Mouse (Mus musculus) CH12.LX (cell line): ENCODE results near the gene Tmem178. TPM values are rescaled to one million over a fixed set of nuclear protein-coding genes. Genes with fewer than 3 reads are reported as not detected.
A peak's percentile ranks its signal among the peaks of the same experiment; 100 is the strongest.

Source experiments
- DNase-seq: peaks from one replicate; pipeline ENCODE4 v3.0.0-alpha.2; 2013; ENCODE audit errors: extremely low read depth
- H3K27ac ChIP-seq: 2 replicates; pipeline ENCODE4 v1.5.1; 2012; ENCODE audit warnings: low read depth, mild to moderate bottlenecking, control low read depth, moderate library complexity; ENCODE audit not compliant: insufficient read depth
- H3K27me3 ChIP-seq: replicated peaks from 2 replicates; pipeline ENCODE3; 2012; ENCODE audit warnings: inconsistent platforms
- H3K36me3 ChIP-seq, 2 experiments: replicated peaks in 1 of 2; 2 replicates each; pipeline versions ENCODE3 to v1.6.1; 2012; ENCODE audit warnings: inconsistent platforms in 1 of 2, low read length in 1 of 2, mild to moderate bottlenecking in 1 of 2, mixed read lengths in 1 of 2, moderate library complexity in 1 of 2; ENCODE audit not compliant: control insufficient read depth in 1 of 2, insufficient read depth in 1 of 2
- H3K4me1 ChIP-seq, 2 experiments: 2 replicates each; pipeline ENCODE4 v1.6.1; 2012; ENCODE audit warnings: inconsistent platforms in 1 of 2, moderate library complexity in 1 of 2; ENCODE audit not compliant: insufficient read depth in 2 of 2, control insufficient read depth in 1 of 2
- H3K4me2 ChIP-seq: 2 replicates; pipeline ENCODE4 v1.6.1; 2012; ENCODE audit warnings: low read depth, mild to moderate bottlenecking, control low read depth; ENCODE audit not compliant: poor library complexity, insufficient read depth, severe bottlenecking
- H3K4me3 ChIP-seq, 3 experiments: fragments of 150-350 bp in 1 of 3; sonication (generic) in 1 of 3; replicated peaks in 1 of 3; 2 replicates each; pipeline versions ENCODE3 to v1.5.1; 2011 to 2012; ENCODE audit warnings: low read depth in 2 of 3, low read length in 2 of 3, mild to moderate bottlenecking in 2 of 3, moderate library complexity in 2 of 3, control low read depth in 1 of 3, improper control_type of control experiment in 1 of 3, inconsistent platforms in 1 of 3, mixed read lengths in 1 of 3; ENCODE audit not compliant: poor library complexity in 1 of 3
- H3K79me2 ChIP-seq: replicated peaks from 2 replicates; pipeline ENCODE4 v1.6.1; 2012; ENCODE audit warnings: mild to moderate bottlenecking, moderate library complexity; ENCODE audit not compliant: control insufficient read depth, poor library complexity, insufficient read depth, severe bottlenecking; ENCODE audit errors: extremely low read depth
- H3K9ac ChIP-seq: 2 replicates; pipeline ENCODE4 v1.6.1; 2012; ENCODE audit warnings: low read depth, mild to moderate bottlenecking, control low read depth, moderate library complexity; ENCODE audit not compliant: insufficient read depth
- H3K9me3 ChIP-seq: replicated peaks from 2 replicates; pipeline ENCODE3; 2012; ENCODE audit warnings: low read length, inconsistent platforms, mixed read lengths
- CHD2 ChIP-seq: IDR thresholded peaks from 2 replicates; pipeline ENCODE4 v1.6.1; 2011; ENCODE audit warnings: low read length, improper control_type of control experiment
- CTCF ChIP-seq, 2 experiments: IDR thresholded peaks in 1 of 2; conservative IDR thresholded peaks in 1 of 2; 2 replicates each; pipeline ENCODE4 v1.5.1; 2011 to 2012; ENCODE audit warnings: low read depth in 2 of 2, low read length in 2 of 2, improper control_type of control experiment in 1 of 2, inconsistent platforms in 1 of 2, mild to moderate bottlenecking in 1 of 2, moderate library complexity in 1 of 2
- E2F4 ChIP-seq: IDR thresholded peaks from 2 replicates; pipeline ENCODE4 v1.6.1; 2011; ENCODE audit warnings: low read depth, low read length, improper control_type of control experiment; ENCODE audit not compliant: insufficient replicate concordance
- ELF1 ChIP-seq: IDR thresholded peaks from 2 replicates; pipeline ENCODE4 v1.6.1; 2014; ENCODE audit warnings: low read depth, mild to moderate bottlenecking, inconsistent platforms, low read length, improper control_type of control experiment
- ETS1 ChIP-seq: conservative IDR thresholded peaks from 2 replicates; pipeline ENCODE4 v1.6.1; 2012; ENCODE audit warnings: low read depth, mild to moderate bottlenecking, inconsistent platforms, low read length, improper control_type of control experiment, moderate library complexity
- GABPA ChIP-seq: IDR thresholded peaks from 2 replicates; pipeline ENCODE4 v1.6.1; 2012; ENCODE audit warnings: low read depth, low read length, improper control_type of control experiment, inconsistent platforms; ENCODE audit not compliant: insufficient replicate concordance
- JUN ChIP-seq: IDR thresholded peaks from 2 replicates; pipeline ENCODE4 v1.6.1; 2011; ENCODE audit warnings: low read depth, mild to moderate bottlenecking, low read length, improper control_type of control experiment, moderate library complexity; ENCODE audit not compliant: insufficient read depth
- MAFK ChIP-seq: IDR thresholded peaks from 2 replicates; pipeline ENCODE4 v1.6.1; 2011; ENCODE audit warnings: low read length, improper control_type of control experiment; ENCODE audit not compliant: insufficient replicate concordance
- MAX ChIP-seq: IDR thresholded peaks from 2 replicates; pipeline ENCODE4 v1.6.1; 2011; ENCODE audit warnings: low read length, improper control_type of control experiment
- MAZ ChIP-seq: IDR thresholded peaks from 2 replicates; pipeline ENCODE4 v1.6.1; 2012; ENCODE audit warnings: low read depth, mild to moderate bottlenecking, inconsistent platforms, low read length, improper control_type of control experiment, moderate library complexity
- MEF2A ChIP-seq: IDR thresholded peaks from 2 replicates; pipeline ENCODE4 v1.6.1; 2014; ENCODE audit warnings: low read depth, mild to moderate bottlenecking, inconsistent platforms, low read length, improper control_type of control experiment, borderline replicate concordance
- NRF1 ChIP-seq: IDR thresholded peaks from 2 replicates; pipeline ENCODE4 v1.6.1; 2014; ENCODE audit warnings: low read depth, mild to moderate bottlenecking, inconsistent platforms, low read length, improper control_type of control experiment, moderate library complexity
- PAX5 ChIP-seq: IDR thresholded peaks from 2 replicates; pipeline ENCODE4 v1.6.1; 2012; ENCODE audit warnings: low read length, inconsistent platforms, mixed read lengths
- POLR2A ChIP-seq: IDR thresholded peaks from 2 replicates; pipeline ENCODE4 v1.6.1; 2011; ENCODE audit warnings: low read depth, mild to moderate bottlenecking, improper control_type of control experiment, low read length
- POLR2AphosphoS2 ChIP-seq: IDR thresholded peaks from 2 replicates; pipeline ENCODE4 v1.6.1; 2011; ENCODE audit warnings: low read depth, low read length, improper control_type of control experiment
- RAD21 ChIP-seq: IDR thresholded peaks from 2 replicates; pipeline ENCODE4 v1.6.1; 2011; ENCODE audit warnings: low read depth, mild to moderate bottlenecking, low read length, improper control_type of control experiment, moderate library complexity
- RCOR1 ChIP-seq: conservative IDR thresholded peaks from 2 replicates; pipeline ENCODE4 v1.6.1; 2012; ENCODE audit warnings: low read depth, mild to moderate bottlenecking, inconsistent platforms, low read length, improper control_type of control experiment
- SIN3A ChIP-seq: IDR thresholded peaks from 2 replicates; pipeline ENCODE4 v1.6.1; 2012; ENCODE audit warnings: low read length, improper control_type of control experiment, inconsistent platforms
- SMC3 ChIP-seq: IDR thresholded peaks from 2 replicates; pipeline ENCODE4 v1.6.1; 2011; ENCODE audit warnings: low read depth, low read length, improper control_type of control experiment
- TCF12 ChIP-seq: IDR thresholded peaks from 2 replicates; pipeline ENCODE4 v1.6.1; 2014; ENCODE audit warnings: low read depth, mild to moderate bottlenecking, inconsistent platforms, low read length, improper control_type of control experiment
- USF1 ChIP-seq: IDR thresholded peaks from 2 replicates; pipeline ENCODE4 v1.6.1; 2014; ENCODE audit warnings: low read depth, mild to moderate bottlenecking, inconsistent platforms, low read length, improper control_type of control experiment
- USF2 ChIP-seq: conservative IDR thresholded peaks from 2 replicates; pipeline ENCODE4 v1.6.1; 2011; ENCODE audit warnings: low read depth, low read length, improper control_type of control experiment
- ZKSCAN1 ChIP-seq: IDR thresholded peaks from 2 replicates; pipeline ENCODE4 v1.6.1; 2012; ENCODE audit warnings: low read depth, inconsistent platforms, low read length, improper control_type of control experiment, borderline replicate concordance
- ZNF384 ChIP-seq: IDR thresholded peaks from 2 replicates; pipeline ENCODE4 v1.6.1; 2012; ENCODE audit warnings: low read depth, low read length, improper control_type of control experiment, inconsistent platforms
- dilution Hi-C: fragments of 300-500 bp; cut with MboI; formaldehyde crosslinking; loops from 2 replicates; pipeline ENCODE4 v1.14.3; 2020; ENCODE audit warnings: low sequenced_read_pairs; ENCODE audit not compliant: extremely low pct_unique_long_range_greater_than_20kb, extremely low pct_ligation_motif_present
- in situ Hi-C: fragments of 300-500 bp; cut with MboI; formaldehyde crosslinking; loops from 3 replicates; pipeline ENCODE4 v1.14.3; 2019; ENCODE audit warnings: low sequenced_read_pairs, low pct_ligation_motif_present, low pct_unique_long_range_greater_than_20kb, mixed read lengths
- polyA plus RNA-seq: library from polyadenylated mRNA; unstranded; fragments of >175 nt; gene quantifications from 2 replicates; pipeline ENCODE4 v1.2.1, GENCODE M21; 2012; ENCODE audit warnings: low read depth; ENCODE audit not compliant: insufficient read length
- total RNA-seq, 2 experiments: library from RNA; depleted of rRNA; stranded (reverse); fragments of 300-350 nt in 1 of 2; fragments of >200 nt in 1 of 2; gene quantifications; 2 replicates each; pipeline ENCODE4 v1.2.3; 2012 to 2014

Tmem178 gene
- total and polyA plus RNA-seq, 3 experiments = not detected

GRCm38 (mm10) chr17:81001010-81001409 lies 56.6 kb downstream of the Tmem178 start:
- Histone ChIP-seq H3K9me3 (no peaks in the 10 kb centered on the region), H3K36me3 (no peaks in the 10 kb centered on the region), H3K4me2 (no peak overlapping the region), H3K4me1 (no peaks in the 10 kb centered on the region), H3K9ac (no peak overlapping the region), H3K79me2 (no peaks in the 10 kb centered on the region), H3K27ac (no peak overlapping the region), H3K4me3 (no peak overlapping the region), H3K27me3 (no peaks in the 10 kb centered on the region)
- dilution Hi-C loops = no loop called here
- in situ Hi-C loops = no loop called here
- DNase-seq = no peak
- TF ChIP-seq SMC3 (no peak), ETS1 (no peak), USF1 (no peak), JUN (no peak), ELF1 (no peak), GABPA (no peak), MAFK (no peak), RCOR1 (no peak)

- peak; percentile 95 for TF ChIP-seq MAFK
- no peak for TF ChIP-seq TCF12
- Histone ChIP-seq H3K9ac (no peak overlapping the region), H3K27ac (no peak overlapping the region), H3K79me2 (no peaks in the 10 kb centered on the region), H3K9me3 (no peaks in the 10 kb centered on the region), H3K4me2 (no peak overlapping the region), H3K36me3 (no peaks in the 10 kb centered on the region), H3K4me3 (no peak overlapping the region), H3K27me3 (no peaks in the 10 kb centered on the region), H3K4me1 (no peaks in the 10 kb centered on the region)
- in situ Hi-C loops (no loop called here), dilution Hi-C loops (no loop called here)
- DNase-seq = no peak
These were observed 57.2 kb downstream of the Tmem178 start for GRCm38 (mm10) chr17:81001647-81002046.

GRCm38 (mm10) chr17:81002130-81002529 lies 57.7 kb downstream of the Tmem178 start:
- no peak for DNase-seq
- H3K4me2 ChIP-seq = no peak overlapping the region
- no peaks in the 10 kb centered on the region for H3K4me1 ChIP-seq
- H3K27me3 ChIP-seq = no peaks in the 10 kb centered on the region
- H3K4me3 ChIP-seq = no peak overlapping the region
- dilution Hi-C loops = no loop called here
- TF ChIP-seq ELF1 (no peak), MAX (no peak), MAZ (no peak), MAFK (no peak), USF2 (no peak), E2F4 (no peak), POLR2A (no peak), TCF12 (no peak), PAX5 (no peak), ZKSCAN1 (no peak), ETS1 (no peak), CHD2 (no peak), POLR2AphosphoS2 (no peak), RAD21 (no peak), CTCF (conservative IDR thresholded peaks at IDR 0.05 in 1 of 2, IDR thresholded peaks at IDR 0.05 in 1 of 2; ENCODE audit: low read depth in 2 of 2, low read length in 2 of 2) (no peak), SIN3A (no peak), ZNF384 (no peak), JUN (no peak), NRF1 (no peak), MEF2A (no peak)
- no peak overlapping the region for H3K27ac ChIP-seq
- H3K36me3 ChIP-seq = no peaks in the 10 kb centered on the region
- H3K79me2 ChIP-seq = no peaks in the 10 kb centered on the region
- in situ Hi-C loops = no loop called here
- no peaks in the 10 kb centered on the region for H3K9me3 ChIP-seq
- no peak overlapping the region for H3K9ac ChIP-seq
